Mouse (Mus musculus) mesoderm, embryonic 11.5 days (tissue): ENCODE measurements around the gene Uqcr11.

Experiments used
- DNase-seq: peaks from one replicate; pipeline ENCODE4 v3.0.0-alpha.2; 2012; ENCODE audit warnings: low read depth, low spot score

Gene Uqcr11

DNA sequence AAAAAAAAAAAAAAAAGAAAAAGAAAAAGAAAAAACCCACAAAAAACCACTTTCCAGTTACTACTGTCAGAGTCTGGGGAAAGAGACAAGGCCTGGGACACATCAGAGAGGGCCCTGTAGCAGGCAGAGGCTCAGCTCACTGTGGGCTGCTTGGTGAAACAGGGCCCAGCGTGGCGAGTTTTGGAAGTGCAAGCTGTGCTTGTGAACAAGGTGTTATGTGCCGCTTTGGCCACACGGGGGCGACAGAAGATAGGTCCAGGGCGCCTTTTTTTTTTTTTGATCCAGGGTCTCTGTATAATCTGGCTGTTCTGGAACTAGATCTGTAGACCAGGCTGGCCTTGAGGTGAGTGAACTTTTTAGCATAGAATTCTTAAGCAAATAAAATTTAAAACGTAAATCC, 30.5 kb downstream of the Uqcr11 start:
- peak; percentile 95 for DNase-seq

DNA sequence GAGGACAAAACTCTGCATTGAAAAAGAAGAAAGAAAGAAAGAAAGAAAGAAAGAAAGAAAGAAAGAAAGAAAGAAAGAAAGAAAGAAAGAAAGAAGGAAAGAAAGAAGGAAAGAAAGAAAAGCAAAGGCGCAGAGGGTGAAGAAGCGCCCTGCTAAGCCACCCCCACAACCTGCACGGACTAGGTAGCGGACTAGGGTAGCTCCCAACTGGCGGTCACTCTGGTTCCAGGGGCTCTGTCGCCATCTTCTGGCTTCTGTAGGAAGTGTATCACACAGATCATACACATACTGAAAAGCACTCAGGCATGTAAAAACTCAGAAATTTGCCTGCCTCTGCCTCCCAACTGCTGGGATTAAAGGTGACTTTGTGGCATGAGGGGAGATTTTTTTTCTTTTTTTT, 32.6 kb downstream of the Uqcr11 start:
- DNase-seq = peak; percentile 75

DNA sequence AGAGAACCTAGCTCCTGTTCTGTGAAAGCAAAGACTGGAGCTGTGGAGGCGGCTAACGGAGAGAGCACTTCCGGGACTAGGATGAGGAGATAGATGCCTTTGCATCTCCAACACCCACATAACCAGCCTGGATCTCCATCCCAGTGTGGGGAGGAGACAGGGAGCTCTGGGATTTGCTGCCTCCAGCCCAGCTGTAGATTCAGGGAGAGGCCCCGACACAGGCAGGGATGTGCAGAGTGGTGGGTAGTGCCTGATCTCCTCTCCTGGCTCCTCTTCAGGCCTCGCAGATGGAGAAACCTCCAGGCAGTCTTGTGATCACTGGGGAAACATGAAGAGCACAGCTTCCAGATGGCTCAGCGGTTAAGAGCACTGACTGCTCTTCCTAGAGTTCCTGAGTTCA, 33.9 kb downstream of the Uqcr11 start:
- DNase-seq = no peak

DNA sequence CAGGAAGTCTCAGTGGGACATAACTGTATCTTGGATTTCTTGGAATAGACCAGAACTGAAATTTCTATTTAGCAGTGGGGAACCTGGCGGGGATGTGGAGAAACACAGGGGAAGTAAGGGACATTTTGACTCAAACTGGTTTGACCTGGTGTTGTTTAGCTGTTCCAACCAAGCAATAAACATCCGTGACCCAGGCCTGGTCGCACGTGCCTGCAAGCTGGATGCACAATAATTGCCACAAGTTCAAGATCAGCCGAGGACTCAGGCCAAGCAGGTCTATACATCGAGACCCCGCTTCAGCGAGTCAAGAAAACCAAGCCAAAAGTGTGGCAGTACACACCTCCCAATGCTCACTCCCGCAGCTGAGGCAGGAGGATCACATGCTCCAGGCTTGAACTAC, 34.6 kb downstream of the Uqcr11 start:
- no peak for DNase-seq

DNA sequence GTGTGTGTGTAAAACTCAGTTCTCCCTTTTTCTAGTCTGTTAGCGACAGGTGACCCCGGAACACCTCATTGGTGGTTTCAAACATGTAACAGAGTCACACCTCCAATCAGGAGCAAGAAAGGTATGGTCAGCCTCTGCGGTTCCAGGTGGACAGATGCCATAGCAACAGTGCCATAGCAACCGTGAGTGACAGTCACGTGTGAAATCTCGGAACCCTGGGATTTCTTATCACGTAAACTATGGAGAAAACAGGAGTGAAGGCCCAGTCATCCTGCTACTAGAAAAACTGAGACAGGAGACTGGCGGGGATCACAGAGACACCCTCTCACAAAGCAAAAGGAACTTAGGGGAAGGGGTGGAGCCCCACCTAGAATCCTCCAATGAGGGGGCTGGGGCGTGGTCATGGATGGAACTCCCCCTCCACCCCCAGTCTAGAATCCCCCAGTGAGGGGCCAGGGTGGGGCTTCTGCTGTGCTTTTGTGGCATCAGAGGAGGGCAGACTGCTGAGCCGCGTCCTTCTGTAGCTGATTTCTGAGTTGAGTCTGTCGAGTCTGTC, 35.1 kb downstream of the Uqcr11 start:
- peak; percentile 72 for DNase-seq

DNA sequence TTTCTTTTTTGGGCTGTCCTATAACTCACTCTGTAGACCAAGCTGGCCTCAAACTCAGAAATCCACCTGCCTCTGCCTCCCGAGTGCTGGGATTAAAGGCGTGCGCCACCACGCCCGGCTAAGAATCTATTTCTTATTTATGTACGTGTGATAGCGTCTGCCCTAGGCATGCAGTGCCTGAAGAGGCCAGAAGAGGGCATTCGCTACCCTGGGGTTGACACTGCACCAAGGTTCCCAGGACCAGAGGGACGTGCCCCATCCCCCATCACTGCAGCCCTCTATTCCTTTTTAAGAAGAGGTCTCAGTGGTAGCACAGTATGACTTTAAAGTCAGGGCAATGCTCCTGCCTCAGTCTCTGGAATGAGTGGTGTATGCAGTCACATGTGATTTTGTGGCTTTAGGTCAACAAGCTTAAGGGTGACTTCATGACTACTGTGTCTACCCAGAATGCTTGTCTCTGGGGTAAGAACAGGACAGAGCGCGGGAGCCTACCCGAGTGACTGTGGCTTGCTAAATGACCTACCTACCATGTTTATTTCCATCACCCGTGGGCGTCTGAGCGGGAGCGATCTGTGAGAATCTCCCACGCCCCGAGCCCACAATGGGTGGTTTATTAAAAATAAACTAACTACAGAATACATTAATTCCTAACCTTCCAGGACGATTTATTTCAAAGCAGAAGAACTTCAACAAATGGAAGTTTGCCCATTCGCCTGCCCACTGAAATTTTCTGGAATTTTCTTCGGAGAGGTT, 36.5 kb downstream of the Uqcr11 start:
- DNase-seq = no peak

DNA sequence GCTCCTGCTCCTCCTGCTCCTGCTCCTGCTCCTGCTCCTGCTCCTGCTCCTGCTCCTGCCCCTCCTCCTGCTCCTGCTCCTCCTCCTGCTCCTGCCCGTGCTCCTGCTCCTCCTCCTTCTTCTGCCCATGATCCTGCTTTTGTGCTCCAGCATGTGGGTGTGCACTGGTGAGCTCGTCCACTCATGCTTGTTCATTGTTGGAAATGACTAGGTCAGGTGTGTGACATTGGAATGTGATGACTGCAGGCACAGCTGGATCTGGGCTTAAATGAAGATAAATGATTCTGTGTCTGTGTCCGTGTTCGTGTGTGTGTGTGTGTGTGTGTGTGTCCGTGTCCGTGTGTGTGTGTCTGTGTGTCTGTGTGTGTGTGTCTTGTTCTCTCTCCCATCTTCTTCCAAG, 38.2 kb downstream of the Uqcr11 start:
- DNase-seq = peak; percentile 72

DNA sequence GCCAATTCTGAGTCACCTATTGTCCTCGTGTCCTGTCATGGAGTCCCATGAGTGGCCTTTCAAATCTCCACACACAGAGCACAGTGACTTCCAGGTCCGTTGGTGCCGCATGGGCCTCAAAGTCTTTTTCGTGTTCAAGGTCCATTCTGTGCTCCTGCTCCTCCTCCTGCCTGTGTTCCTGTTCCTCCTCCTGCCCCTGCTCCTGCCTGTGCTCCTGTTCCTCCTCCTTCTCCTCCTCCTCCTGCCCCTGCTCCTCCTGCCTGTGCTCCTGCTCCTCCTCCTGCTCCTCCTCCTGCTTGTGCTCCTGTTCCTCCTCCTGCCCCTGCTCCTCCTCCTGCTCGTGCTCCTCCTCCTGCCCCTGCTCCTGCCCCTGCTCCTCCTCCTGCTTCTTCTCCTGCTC, 38.7 kb downstream of the Uqcr11 start:
- no peak for DNase-seq

DNA sequence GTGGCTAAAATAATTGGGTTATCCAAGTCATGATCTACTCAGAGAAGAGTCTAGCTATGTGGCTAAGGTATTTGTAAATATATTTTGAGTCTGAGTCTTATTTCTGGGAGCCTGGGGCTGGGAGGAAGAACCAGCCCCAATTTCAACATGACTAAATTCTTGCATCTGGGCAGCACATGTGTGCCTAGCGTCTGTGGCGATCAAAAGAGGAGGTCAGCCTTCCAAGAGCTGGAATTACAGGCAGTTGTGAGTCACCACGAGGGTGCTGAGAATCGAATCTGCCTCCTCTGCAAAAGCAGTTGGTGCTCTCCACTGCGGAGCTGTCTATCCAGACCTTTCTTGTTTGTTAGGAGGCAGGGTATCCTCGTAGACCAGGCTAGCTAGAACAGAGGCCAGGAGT, 40.9 kb downstream of the Uqcr11 start:
- no peak for DNase-seq

DNA sequence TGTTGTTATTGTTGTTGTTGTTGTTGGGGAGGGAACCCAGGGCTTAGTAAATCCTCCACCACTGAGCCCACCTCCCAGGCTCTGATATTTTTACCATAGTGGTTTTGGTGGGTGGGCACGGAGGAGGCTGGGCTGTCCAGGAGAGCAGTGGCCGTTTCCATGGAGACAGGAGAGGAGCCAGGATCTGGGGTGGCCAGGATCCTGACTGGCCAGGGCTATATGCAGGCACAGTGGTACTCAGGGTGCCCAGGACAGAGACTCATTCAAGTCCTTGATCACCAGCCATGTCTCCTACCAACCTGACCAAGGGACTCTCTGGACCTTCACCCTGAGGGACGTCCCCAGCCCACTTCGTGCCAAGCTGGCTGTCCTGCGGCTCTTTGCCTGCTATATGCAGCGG, 42.9 kb downstream of the Uqcr11 start:
- DNase-seq = no peak

DNA sequence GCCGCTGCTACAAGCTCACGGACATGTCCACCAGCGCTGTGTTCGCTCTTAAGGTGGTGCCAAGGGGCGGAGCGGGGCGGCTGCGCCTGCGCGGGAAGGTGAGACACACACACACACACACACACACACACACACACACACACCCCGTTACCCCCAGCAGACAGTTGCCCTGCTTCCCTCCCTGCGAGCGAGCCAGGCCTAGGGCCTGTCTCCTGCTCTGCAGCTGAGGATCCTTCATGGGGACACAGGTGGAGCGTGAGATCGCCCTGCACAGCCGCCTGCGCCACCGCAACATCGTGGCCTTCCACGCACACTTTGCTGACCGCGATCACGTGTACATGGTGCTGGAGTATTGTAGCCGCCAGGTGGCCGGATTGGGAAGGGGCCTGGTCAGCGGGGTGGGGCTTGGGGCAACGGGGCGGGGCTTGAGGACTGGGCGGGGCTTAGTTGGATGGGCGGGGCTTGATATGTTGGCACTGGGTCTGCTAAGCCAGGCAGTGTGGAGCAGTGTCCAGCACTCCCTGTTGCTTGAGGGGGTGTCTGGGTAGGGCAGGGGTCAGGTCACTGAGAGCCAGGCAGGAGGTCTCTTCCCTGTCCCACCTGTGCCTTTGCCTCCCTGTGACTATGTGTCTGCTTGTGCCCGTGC, 48.5 kb downstream of the Uqcr11 start:
- no peak for DNase-seq

DNA sequence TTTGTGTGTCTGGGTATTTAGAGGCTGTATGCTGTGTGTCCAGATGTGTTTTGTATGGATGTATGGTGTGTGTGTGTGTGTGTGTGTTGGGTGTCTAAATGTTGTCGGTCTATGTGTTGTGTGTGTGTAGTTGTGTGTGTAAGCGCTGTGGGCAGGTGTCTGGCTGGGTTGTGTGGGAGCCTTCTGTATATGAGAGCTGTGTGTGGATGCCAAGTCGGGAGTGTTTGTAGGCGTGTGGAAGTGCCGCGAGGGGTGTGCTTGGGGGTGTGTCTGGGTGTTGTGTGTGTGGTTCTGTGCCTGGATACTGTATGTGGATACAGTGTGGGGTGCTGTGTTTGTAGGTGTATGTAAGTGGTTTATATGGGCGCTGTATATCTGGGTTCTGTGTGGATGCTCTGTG, 49.3 kb downstream of the Uqcr11 start:
- no peak for DNase-seq

DNA sequence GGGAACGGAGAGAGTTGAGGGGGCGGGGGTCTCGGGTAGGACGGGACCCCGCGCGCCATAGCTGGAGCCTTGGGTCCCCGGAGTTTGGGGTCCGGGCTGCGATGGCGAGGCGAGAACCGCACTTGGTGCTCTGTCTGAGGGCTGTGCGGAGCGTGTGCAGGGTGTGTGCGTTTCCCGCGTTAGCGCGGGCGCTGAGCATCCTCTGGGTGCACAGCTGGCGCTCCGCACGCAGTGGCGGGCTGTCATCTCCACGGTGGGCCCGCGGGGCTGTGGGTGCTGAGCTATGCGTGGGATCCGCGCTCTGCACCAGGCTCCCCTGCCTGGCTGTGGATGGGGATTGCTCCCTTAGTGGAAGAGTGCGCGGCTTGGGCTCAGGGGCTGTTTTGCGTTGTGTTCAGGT, 49.9 kb downstream of the Uqcr11 start:
- no peak for DNase-seq

DNA sequence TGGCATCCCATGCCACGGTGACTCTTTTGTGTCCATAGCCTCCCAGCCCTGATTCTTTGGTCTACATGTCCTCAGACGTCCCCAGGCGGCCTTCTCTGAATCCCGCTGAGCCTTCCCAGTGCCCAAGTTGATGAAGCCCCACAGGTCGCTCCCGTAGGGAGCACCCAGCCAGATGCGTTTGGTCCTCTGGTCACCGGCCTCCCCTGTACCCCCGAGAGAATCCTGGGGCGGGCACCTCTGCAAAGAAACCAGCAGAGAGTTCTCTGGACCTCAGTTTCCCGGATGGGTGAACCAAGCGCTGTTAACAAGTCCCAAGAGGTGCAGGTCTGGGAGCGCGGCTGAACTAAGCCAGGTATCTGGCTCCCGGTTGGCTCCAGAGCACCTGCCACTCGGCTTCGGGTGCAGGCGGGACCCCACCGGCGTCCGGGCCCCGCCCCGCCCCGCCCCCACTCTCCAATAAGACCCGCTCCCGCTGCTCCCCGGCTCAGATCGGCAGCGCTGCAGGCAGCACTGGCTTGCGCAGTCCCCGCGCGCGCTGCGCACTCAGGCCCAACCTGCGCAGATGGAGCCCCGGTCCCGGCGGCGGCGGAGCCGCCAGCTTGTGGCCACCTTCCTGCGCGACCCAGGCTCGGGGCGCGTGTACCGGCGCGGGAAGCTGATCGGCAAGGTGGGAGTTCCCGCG, 50.5 kb downstream of the Uqcr11 start, which contains the start of gene Plk5:
Gene Plk5 (plus strand): TSS at position 459 of the 682 bp plus-strand sequence.
- DNase-seq = no peak

DNA sequence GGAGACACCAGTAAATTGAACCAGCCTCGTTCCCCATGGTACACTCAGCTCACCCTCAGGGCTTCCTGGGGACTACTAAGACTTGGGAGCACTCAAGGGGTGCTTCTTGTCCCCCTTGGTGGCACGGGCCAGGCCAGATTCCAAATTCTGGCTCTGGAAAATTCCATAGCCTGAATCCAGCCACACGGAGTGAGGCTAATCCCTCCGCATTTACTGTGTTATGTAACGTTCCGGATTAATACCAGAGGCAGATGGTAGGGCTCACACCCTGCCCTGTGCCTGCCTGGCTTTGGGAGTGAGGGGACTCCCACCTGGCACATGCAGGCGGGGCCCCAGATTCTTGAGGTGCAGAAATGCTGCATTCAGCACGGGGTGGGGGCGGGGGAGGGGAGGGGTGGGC, 51.2 kb downstream of the Uqcr11 start:
- no peak for DNase-seq
